Mouse (Mus musculus) adrenal gland, adult 18-20 months (tissue): ENCODE results near the gene St5. TPM values are rescaled to one million over a fixed set of nuclear protein-coding genes. Genes with fewer than 3 reads are reported as not detected.

Experiments
- DNase-seq, 2 experiments: peaks; one replicate each; pipeline ENCODE4 v3.0.0; 2021 to 2022; ENCODE audit warnings: low spot score in 2 of 2
- microRNA-seq, 2 experiments: library from miRNA; unstranded; fragments of <30 nt; microRNA quantifications; one replicate each; pipeline ENCODE4 v1.2.0; 2021; ENCODE audit warnings: borderline number of aligned reads in 2 of 2
- total RNA-seq, 2 experiments: library from RNA; stranded (reverse); gene quantifications; 1 replicate in 1 of 2; 2 replicates in 1 of 2; pipeline ENCODE4 v1.2.3; 2021

Gene St5
- total RNA-seq, 2 experiments from 2014 or later = 26.5 to 27.7 TPM

DNA sequence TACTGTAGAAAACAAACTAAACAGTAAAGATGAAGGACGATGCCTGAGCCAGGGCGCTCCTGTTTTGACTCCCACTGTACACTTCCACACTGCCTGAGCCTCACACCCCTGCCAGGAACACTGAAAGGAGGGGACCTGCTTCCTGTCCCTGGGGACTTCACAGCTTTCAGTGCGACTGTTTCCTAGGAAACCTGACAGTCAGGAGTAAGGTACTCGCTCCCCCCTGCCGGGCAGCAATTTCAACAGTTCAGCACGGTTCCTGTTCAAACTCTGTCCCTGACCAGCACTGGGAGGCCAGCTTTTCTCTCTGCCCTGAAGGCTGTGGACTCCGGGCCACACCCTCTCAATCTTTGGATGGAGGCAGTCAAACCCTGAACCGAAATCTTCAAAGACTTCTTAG, 196.3 kb downstream of the St5 start:
- no peak for DNase-seq

DNA sequence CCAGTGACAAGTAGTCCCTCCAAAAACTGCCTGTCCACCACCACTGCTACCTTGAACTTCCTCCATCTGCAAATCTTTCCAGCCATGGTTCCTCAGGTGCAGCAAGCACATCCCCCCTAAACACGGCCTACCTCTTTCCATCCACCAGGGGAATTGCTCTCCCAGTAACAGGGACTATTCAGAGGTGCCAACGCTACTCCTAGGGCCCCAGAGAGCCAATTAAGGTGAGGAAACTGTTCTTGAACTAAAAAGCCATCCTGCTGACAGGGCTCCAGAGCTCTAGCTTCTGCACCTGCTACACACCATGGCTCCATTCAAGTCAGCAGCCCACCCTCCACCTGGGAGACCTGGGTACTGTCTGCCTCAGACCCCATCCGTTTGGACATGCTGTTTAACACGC, 205.9 kb downstream of the St5 start:
- DNase-seq = no peak

DNA sequence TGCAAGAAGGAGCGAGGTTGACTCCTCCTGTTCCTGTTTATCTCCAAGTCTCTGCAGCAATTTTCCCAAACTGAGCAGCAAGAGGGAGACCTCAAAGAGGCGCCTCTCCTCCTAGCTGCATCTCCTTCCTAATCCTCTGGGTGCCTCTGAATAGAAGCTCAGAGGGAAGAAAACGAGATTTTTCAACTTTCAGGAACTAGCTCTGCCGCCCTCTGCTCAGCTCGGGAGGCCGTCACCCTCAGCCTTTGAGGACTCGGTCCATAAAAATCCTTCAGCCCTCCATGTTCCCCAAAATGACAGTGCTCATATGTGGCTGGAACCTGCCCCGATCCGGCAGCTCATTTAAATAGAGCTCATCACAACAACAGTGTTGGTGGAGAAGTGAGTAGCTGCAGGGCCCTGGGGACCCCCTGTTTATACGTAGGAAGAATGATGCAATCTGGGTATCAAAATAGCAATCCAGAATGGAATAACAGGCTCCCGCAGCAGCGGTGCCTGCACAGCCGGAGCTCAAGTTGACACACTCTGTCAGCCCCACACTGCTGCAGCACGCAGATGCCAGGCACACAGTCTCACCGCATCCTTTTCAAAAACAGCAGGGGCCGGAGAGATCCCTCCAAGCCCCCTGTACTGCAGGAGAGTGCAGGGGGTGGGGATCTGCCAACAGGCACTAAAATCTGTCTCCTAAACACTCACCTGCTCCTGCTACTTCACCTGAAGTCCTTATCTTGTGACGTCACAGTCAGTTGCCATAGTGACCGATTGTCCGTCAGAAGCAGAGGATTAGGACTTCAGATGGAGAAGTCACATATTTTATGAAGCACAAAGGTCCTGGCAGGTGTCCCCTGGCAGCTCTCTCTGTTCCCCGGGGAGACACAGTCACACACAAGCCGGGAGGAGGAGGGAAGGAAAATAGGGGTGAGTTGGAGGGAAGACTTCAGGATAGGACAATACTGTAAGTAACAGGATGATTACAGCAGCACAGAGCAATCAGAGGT, 209.8 kb downstream of the St5 start:
- DNase-seq = no peak

DNA sequence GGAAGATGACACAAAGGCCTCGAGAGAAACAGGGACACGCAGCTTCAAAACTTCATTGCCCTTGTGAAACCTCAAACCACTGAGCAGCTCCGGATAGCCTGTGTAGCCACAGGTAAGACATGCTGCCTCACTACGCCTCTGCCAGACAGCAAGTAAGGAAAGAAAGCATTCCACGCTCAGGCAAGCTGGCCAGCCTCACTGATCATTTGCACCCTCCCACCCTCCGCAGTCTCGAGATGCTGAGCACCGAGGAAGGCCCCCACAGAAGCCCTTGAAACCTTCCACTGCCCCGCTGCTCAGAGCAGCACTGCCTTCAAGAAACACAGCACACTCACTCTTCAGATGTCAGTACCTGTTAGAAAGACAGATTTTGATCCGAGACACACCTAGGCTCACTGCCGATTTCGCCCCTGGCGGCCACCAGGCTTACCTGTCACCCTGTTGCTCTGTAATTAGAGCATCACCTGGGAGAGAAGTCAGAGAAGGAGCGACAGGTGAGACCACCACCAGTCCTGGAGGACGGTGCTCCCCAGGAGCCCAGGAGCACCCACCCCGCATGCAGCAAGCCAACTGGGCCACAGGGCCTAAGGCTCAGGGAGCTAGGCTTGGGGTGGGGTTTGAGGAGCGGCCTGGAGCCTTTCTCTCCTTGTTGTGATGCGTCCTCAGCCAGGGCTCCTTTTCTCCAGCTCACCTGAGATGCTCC, 210.6 kb downstream of the St5 start:
- no peak for DNase-seq

DNA sequence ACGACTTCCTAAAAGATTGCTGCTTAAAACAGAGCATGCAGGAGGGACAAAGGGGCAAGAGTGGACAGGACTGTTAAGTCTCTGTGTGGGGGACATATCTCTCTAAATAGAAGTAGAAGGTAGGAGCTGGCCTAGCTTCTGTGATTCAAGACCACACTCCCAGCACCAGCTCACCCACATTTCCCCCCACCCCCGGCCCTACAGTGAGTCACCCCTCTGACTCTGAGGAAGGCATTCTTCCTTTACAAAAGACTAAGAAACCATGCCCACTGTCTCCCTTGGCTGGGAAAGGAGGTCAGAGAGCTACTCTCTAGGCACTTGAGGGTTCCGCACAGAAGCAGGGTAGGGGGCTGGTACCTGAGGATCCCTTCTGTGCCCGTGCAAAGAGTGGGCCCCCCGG, 219.2 kb downstream of the St5 start:
- DNase-seq = no peak

DNA sequence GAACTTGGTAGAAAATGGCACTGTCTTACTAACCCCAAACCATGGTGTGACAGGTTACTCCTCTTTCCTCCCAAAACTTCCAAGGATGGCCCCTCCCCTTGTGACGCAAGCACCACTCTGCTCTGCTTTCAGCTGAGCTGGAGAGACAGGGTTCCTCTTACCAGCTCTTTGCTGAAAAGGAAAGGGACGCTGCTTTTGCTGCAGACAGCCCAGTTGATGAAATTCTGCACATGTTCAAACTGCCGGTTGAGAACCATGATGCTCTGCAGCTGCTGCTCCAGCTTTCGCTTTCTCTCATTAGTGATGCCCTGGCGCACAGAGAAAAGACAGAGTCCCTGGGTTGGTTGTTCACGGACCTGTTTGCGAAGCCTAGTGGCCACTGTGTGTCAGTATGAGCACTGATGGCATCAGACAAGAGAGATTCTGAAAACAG, 222.6 kb downstream of the St5 start:
- DNase-seq = peak in 1 of 2 experiments; percentile 9

DNA sequence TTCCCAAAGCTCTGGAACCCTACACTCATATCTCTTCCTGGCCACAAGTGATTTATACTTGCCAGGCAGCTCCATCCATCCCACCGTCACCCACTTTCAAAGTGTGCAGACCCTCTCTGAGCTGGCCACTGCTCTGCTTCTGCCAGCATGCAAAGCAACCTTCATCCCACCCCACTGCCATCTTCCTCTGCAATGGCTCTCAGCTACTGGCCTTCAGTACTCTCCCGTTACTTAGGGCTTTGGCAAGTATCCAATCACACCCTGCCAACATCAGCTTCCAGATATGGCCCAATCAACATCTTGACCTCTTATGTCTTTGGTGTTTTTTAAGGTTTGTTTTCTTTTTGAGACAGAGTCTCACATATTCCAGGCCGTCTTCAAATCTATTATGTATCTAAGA, 225.5 kb downstream of the St5 start:
- DNase-seq = no peak

Small RNAs within 50 kb of the gene (microRNA-seq; reads per million reads assigned to microRNA genes)
- 1.4 to 8.0 reads per million in 2 experiments for gene Gm47284

Other genes starting within 250 kb of the St5 start
- gene Trim66, start 195.5 kb downstream of the St5 start, total RNA-seq = under 1 TPM; 0.19 to 0.30 TPM
- 100 to 1,000 TPM; 204 to 208 TPM for gene Rpl27a, start 184.5 kb downstream of the St5 start, total RNA-seq
- gene Akip1, start 85 bp upstream of the St5 start, total RNA-seq = 10 to 100 TPM; 18.6 to 22.9 TPM
- gene BC051019, start 20.2 kb upstream of the St5 start, total RNA-seq = not detected
- under 1 TPM in 1 of 2 experiments, not detected in 1; 0.61 TPM for gene Ascl3, start 28.1 kb upstream of the St5 start, total RNA-seq
- 10 to 100 TPM; 45.7 to 47.6 TPM for gene Tmem9b, start 49.3 kb upstream of the St5 start, total RNA-seq
- gene Nrip3, start 78.4 kb upstream of the St5 start, total RNA-seq = 1 to 10 TPM in 1 of 2 experiments, under 1 TPM in 1; 0.73 to 1.0 TPM
- gene Scube2, start 162.1 kb upstream of the St5 start, total RNA-seq = under 1 TPM in 1 of 2 experiments, not detected in 1; 0.32 TPM